In genomic region chr10:56753576-56753975, GRCm38 (mm10) we compare ENCODE assay signal across 17 mouse cellular contexts.
"Had no signal": no experiment of that assay in that cellular context is flagged by ENCODE, and none has a peak within 500 bp of the region (broad histone marks: within the 10 kb centered on the region; RNA-seq: fewer than 3 reads in every experiment).

No protein-coding gene starts in this region.

- H3K9me3 ChIP-seq: limb, embryonic 12.5 days; liver, embryonic 13.5 days; lung, embryonic 15.5 days; megakaryocyte, embryonic 14.5 days; midbrain, embryonic 15.5 days; neural tube, embryonic 12.5 days had no signal

- H3K27ac ChIP-seq: limb, embryonic 12.5 days; liver, embryonic 13.5 days; lung, embryonic 15.5 days; macrophage; midbrain, embryonic 15.5 days; neural tube, embryonic 12.5 days had no signal

- H3K36me3 ChIP-seq: limb, embryonic 12.5 days; liver, embryonic 13.5 days; lung, embryonic 15.5 days; midbrain, embryonic 15.5 days; neural tube, embryonic 12.5 days had no signal

- H3K4me3 ChIP-seq: limb, embryonic 12.5 days; liver, embryonic 13.5 days; lung, embryonic 15.5 days; megakaryocyte, embryonic 14.5 days; midbrain, embryonic 15.5 days; neural tube, embryonic 12.5 days had no signal

- H3K27me3 ChIP-seq: limb, embryonic 12.5 days; liver, embryonic 13.5 days; lung, embryonic 15.5 days; megakaryocyte, embryonic 14.5 days; midbrain, embryonic 15.5 days; neural tube, embryonic 12.5 days had no signal

- ATAC-seq: liver, postnatal 0 days; midbrain, embryonic 15.5 days had no signal

- H3K9ac ChIP-seq: limb, embryonic 12.5 days; liver, embryonic 13.5 days; liver, postnatal 0 days; lung, embryonic 15.5 days; midbrain, embryonic 15.5 days; neural tube, embryonic 12.5 days had no signal

- H3K4me1 ChIP-seq: limb, embryonic 12.5 days; liver, embryonic 13.5 days; lung, embryonic 15.5 days; megakaryocyte, embryonic 14.5 days; midbrain, embryonic 15.5 days; neural tube, embryonic 12.5 days had no signal

- DNase-seq: kidney, adult 8-10 months; kidney, postnatal 36 days; liver; liver, embryonic 13.5 days; liver, postnatal 0 days; lung, postnatal 14 days; right cerebral cortex, postnatal 4 days; spleen, adult 18-20 months; thymus, adult 2 months; thymus, postnatal 36 days had no signal

- H3K4me2 ChIP-seq: limb, embryonic 12.5 days; liver, embryonic 13.5 days; lung, embryonic 15.5 days; midbrain, embryonic 11.5 days; midbrain, embryonic 15.5 days; neural tube, embryonic 12.5 days had no signal
